Mouse (Mus musculus) NIH3T3 (cell line): ENCODE measurements around the gene Ceacam18.

Experiments used
- DNase-seq: peaks from one replicate; pipeline ENCODE4 v3.0.0-alpha.2; 2012; ENCODE audit warnings: low read depth

The Ceacam18 gene

GRCm38 (mm10) chr7:43668582-43668981 lies 34.1 kb downstream of the Ceacam18 start:
- DNase-seq = peak; percentile 71

DNA sequence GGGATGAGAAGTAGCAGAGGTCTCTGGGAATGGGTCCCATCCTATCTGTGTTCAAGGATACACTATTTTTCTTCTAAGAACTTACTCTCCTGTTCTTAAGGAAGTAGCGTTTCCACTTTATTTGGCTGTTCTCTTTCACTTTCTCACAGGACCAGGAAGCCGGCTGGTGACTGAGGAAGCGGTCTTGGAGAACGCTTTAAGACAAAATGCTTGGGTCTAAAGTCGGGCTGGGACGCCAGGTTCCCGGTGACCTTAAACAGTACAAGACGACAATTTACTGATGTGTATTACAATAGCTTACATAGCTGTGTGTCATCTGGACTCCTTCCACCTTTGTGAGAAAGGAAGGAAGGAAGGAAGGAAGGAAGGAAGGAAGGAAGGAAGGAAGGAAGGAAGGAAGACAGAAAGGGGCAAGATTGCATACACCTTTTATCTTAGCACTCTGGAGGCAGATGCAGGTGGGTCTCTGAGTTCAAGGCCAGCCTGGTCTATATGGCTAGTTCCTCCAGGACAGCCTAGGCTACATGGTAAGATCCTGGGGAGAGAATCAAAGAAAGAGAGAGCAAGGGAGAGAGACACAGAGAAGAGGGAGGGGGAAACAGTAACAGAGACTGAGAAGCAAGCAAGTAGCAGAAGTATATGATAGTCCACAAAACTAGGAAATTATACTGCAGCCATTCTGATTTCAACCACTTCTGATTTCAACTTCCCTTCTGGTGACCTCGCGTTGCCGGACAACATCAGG lies 36.7 kb downstream of the Ceacam18 start:
- peak; percentile 12 for DNase-seq

- peak; percentile 98 for DNase-seq
Measured at GRCm38 (mm10) chr7:43671809-43672580, 37.5 kb downstream of the Ceacam18 start, which contains the start of gene Ctu1. Gene Ctu1 (plus strand): TSS chr7:43672016.

- peak; percentile 52 for DNase-seq
Measured at GRCm38 (mm10) chr7:43672581-43673260, 38.2 kb downstream of the Ceacam18 start.

GRCm38 (mm10) chr7:43675091-43675490 lies 40.6 kb downstream of the Ceacam18 start:
- no peak for DNase-seq

GRCm38 (mm10) chr7:43678517-43678916 lies 44.0 kb downstream of the Ceacam18 start:
- DNase-seq = peak; percentile 76

GRCm38 (mm10) chr7:43680960-43681359 lies 46.5 kb downstream of the Ceacam18 start:
- peak; percentile 92 for DNase-seq

DNA sequence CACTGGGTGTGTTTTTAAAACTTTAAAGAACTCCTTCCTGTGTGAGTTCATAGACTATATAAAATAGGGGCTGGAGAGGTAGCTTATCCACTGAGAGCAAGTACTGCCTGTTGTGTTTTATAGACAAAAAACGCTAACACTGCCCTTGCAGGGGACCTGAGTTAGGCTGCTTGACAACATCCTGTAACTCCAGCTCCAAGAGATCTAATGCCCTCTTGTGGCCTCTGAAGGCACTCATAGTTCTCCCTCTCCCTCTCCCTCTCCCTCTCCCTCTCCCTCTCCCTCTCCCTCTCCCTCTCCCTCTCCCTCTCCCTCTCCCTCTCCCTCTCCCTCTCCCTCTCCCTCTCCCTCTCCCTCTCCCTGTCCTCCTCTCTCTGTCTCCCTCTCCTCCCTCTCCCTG lies 48.0 kb downstream of the Ceacam18 start:
- peak; percentile 54 for DNase-seq

DNA sequence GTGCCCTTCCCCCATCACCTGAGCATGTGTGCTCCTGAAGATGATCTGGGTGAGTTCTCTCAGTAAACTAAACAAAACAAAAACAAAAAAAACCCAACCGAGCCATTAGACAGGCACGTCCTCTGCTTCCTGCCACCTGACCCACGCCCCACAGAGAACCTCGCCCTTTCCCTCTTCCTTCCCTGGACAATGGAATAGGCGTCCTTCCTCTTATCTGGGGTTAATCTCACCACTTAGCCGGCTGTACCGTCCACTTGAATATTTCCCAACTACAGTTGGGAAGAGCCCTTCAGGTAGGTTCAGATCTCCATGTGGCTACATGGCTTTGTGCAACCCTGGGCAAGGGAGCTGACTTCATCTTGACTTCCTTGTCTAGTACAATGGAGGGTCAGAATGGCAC lies 50.6 kb downstream of the Ceacam18 start:
- DNase-seq = no peak

DNA sequence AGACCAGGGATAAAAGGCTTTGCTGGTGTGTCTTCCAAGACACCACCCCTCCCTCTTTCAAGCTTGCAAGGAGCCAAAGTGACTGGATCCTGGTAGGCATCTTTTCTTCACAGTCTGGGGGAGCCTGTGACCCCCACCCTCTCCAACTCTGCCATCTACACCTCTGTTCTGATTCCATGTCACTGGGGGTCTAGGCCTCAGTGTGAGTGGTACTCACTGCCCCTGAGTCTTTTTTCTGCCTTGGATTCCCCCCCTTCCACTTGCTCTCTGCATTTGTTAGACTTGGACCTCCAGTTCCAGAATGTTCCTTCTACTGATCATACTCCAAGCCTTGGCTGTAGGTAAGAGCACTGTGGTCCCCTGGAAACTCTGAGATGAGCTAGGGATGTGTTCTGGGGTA lies 55.6 kb downstream of the Ceacam18 start, which contains the start of gene Klk14:
Gene Klk14, plus strand, starts transcription at position 301 of the 400 bp plus-strand sequence.
- no peak for DNase-seq
